Mouse (Mus musculus) CH12.LX (cell line): ENCODE measurements around the gene Enkur. TPM values are rescaled to one million over a fixed set of nuclear protein-coding genes. Genes with fewer than 3 reads are reported as not detected.

Source experiments
- DNase-seq: peaks from one replicate; pipeline ENCODE4 v3.0.0-alpha.2; 2013; ENCODE audit errors: extremely low read depth
- H3K27ac ChIP-seq: 2 replicates; pipeline ENCODE4 v1.5.1; 2012; ENCODE audit warnings: low read depth, mild to moderate bottlenecking, control low read depth, moderate library complexity; ENCODE audit not compliant: insufficient read depth
- H3K27me3 ChIP-seq: replicated peaks from 2 replicates; pipeline ENCODE3; 2012; ENCODE audit warnings: inconsistent platforms
- H3K36me3 ChIP-seq, 2 experiments: replicated peaks in 1 of 2; 2 replicates each; pipeline versions ENCODE3 to v1.6.1; 2012; ENCODE audit warnings: inconsistent platforms in 1 of 2, low read length in 1 of 2, mild to moderate bottlenecking in 1 of 2, mixed read lengths in 1 of 2, moderate library complexity in 1 of 2; ENCODE audit not compliant: control insufficient read depth in 1 of 2, insufficient read depth in 1 of 2
- H3K4me1 ChIP-seq, 2 experiments: 2 replicates each; pipeline ENCODE4 v1.6.1; 2012; ENCODE audit warnings: inconsistent platforms in 1 of 2, moderate library complexity in 1 of 2; ENCODE audit not compliant: insufficient read depth in 2 of 2, control insufficient read depth in 1 of 2
- H3K4me2 ChIP-seq: 2 replicates; pipeline ENCODE4 v1.6.1; 2012; ENCODE audit warnings: low read depth, mild to moderate bottlenecking, control low read depth; ENCODE audit not compliant: poor library complexity, insufficient read depth, severe bottlenecking
- H3K4me3 ChIP-seq, 3 experiments: fragments of 150-350 bp in 1 of 3; sonication (generic) in 1 of 3; replicated peaks in 1 of 3; 2 replicates each; pipeline versions ENCODE3 to v1.5.1; 2011 to 2012; ENCODE audit warnings: low read depth in 2 of 3, low read length in 2 of 3, mild to moderate bottlenecking in 2 of 3, moderate library complexity in 2 of 3, control low read depth in 1 of 3, improper control_type of control experiment in 1 of 3, inconsistent platforms in 1 of 3, mixed read lengths in 1 of 3; ENCODE audit not compliant: poor library complexity in 1 of 3
- H3K79me2 ChIP-seq: replicated peaks from 2 replicates; pipeline ENCODE4 v1.6.1; 2012; ENCODE audit warnings: mild to moderate bottlenecking, moderate library complexity; ENCODE audit not compliant: control insufficient read depth, poor library complexity, insufficient read depth, severe bottlenecking; ENCODE audit errors: extremely low read depth
- H3K9ac ChIP-seq: 2 replicates; pipeline ENCODE4 v1.6.1; 2012; ENCODE audit warnings: low read depth, mild to moderate bottlenecking, control low read depth, moderate library complexity; ENCODE audit not compliant: insufficient read depth
- H3K9me3 ChIP-seq: replicated peaks from 2 replicates; pipeline ENCODE3; 2012; ENCODE audit warnings: low read length, inconsistent platforms, mixed read lengths
- CHD2 ChIP-seq: IDR thresholded peaks from 2 replicates; pipeline ENCODE4 v1.6.1; 2011; ENCODE audit warnings: low read length, improper control_type of control experiment
- E2F4 ChIP-seq: IDR thresholded peaks from 2 replicates; pipeline ENCODE4 v1.6.1; 2011; ENCODE audit warnings: low read depth, low read length, improper control_type of control experiment; ENCODE audit not compliant: insufficient replicate concordance
- ELF1 ChIP-seq: IDR thresholded peaks from 2 replicates; pipeline ENCODE4 v1.6.1; 2014; ENCODE audit warnings: low read depth, mild to moderate bottlenecking, inconsistent platforms, low read length, improper control_type of control experiment
- IRF4 ChIP-seq: IDR thresholded peaks from 2 replicates; pipeline ENCODE4 v1.6.1; 2014; ENCODE audit warnings: low read depth, mild to moderate bottlenecking, inconsistent platforms, low read length, improper control_type of control experiment
- JUN ChIP-seq: IDR thresholded peaks from 2 replicates; pipeline ENCODE4 v1.6.1; 2011; ENCODE audit warnings: low read depth, mild to moderate bottlenecking, low read length, improper control_type of control experiment, moderate library complexity; ENCODE audit not compliant: insufficient read depth
- MAFK ChIP-seq: IDR thresholded peaks from 2 replicates; pipeline ENCODE4 v1.6.1; 2011; ENCODE audit warnings: low read length, improper control_type of control experiment; ENCODE audit not compliant: insufficient replicate concordance
- MAX ChIP-seq: IDR thresholded peaks from 2 replicates; pipeline ENCODE4 v1.6.1; 2011; ENCODE audit warnings: low read length, improper control_type of control experiment
- MEF2A ChIP-seq: IDR thresholded peaks from 2 replicates; pipeline ENCODE4 v1.6.1; 2014; ENCODE audit warnings: low read depth, mild to moderate bottlenecking, inconsistent platforms, low read length, improper control_type of control experiment, borderline replicate concordance
- MXI1 ChIP-seq: IDR thresholded peaks from 2 replicates; pipeline ENCODE4 v1.6.1; 2011; ENCODE audit warnings: mild to moderate bottlenecking, low read depth, low read length, improper control_type of control experiment
- MYC ChIP-seq: IDR thresholded peaks from 2 replicates; pipeline ENCODE4 v1.6.1; 2011; ENCODE audit warnings: low read depth, mild to moderate bottlenecking, improper control_type of control experiment, low read length
- RCOR1 ChIP-seq: conservative IDR thresholded peaks from 2 replicates; pipeline ENCODE4 v1.6.1; 2012; ENCODE audit warnings: low read depth, mild to moderate bottlenecking, inconsistent platforms, low read length, improper control_type of control experiment
- SMC3 ChIP-seq: IDR thresholded peaks from 2 replicates; pipeline ENCODE4 v1.6.1; 2011; ENCODE audit warnings: low read depth, low read length, improper control_type of control experiment
- UBTF ChIP-seq: IDR thresholded peaks from 2 replicates; pipeline ENCODE4 v1.6.1; 2012; ENCODE audit warnings: low read depth, mild to moderate bottlenecking, inconsistent platforms, low read length, improper control_type of control experiment, moderate library complexity
- ZNF384 ChIP-seq: IDR thresholded peaks from 2 replicates; pipeline ENCODE4 v1.6.1; 2012; ENCODE audit warnings: low read depth, low read length, improper control_type of control experiment, inconsistent platforms
- dilution Hi-C: fragments of 300-500 bp; cut with MboI; formaldehyde crosslinking; loops from 2 replicates; pipeline ENCODE4 v1.14.3; 2020; ENCODE audit warnings: low sequenced_read_pairs; ENCODE audit not compliant: extremely low pct_unique_long_range_greater_than_20kb, extremely low pct_ligation_motif_present
- in situ Hi-C: fragments of 300-500 bp; cut with MboI; formaldehyde crosslinking; loops from 3 replicates; pipeline ENCODE4 v1.14.3; 2019; ENCODE audit warnings: low sequenced_read_pairs, low pct_ligation_motif_present, low pct_unique_long_range_greater_than_20kb, mixed read lengths
- polyA plus RNA-seq: library from polyadenylated mRNA; unstranded; fragments of >175 nt; gene quantifications from 2 replicates; pipeline ENCODE4 v1.2.1, GENCODE M21; 2012; ENCODE audit warnings: low read depth; ENCODE audit not compliant: insufficient read length
- total RNA-seq, 2 experiments: library from RNA; depleted of rRNA; stranded (reverse); fragments of 300-350 nt in 1 of 2; fragments of >200 nt in 1 of 2; gene quantifications; 2 replicates each; pipeline ENCODE4 v1.2.3; 2012 to 2014

The Enkur gene
- total and polyA plus RNA-seq, 3 experiments: 0.13 to 0.64 (median 0.39) TPM

GRCm38 (mm10) chr2:21235844-21236386 is 30.8 kb upstream of the Enkur start:
- H3K27me3 ChIP-seq: no peaks in the 10 kb centered on the region
- H3K79me2 ChIP-seq: no peaks in the 10 kb centered on the region
- peaks cover 4 to 8% of the 10 kb centered on the region in 2 experiments; a peak in 2 of 4 replicates for H3K4me1 ChIP-seq
- in situ Hi-C loops (no loop called here), dilution Hi-C loops (no loop called here)
- H3K36me3 ChIP-seq: no peaks in the 10 kb centered on the region
- H3K9me3 ChIP-seq: no peaks in the 10 kb centered on the region
- DNase-seq: no peak
- no peak overlapping the region for H3K9ac ChIP-seq
- no peak overlapping the region for H3K27ac ChIP-seq
- TF ChIP-seq ELF1 (no peak), RCOR1 (no peak), MYC (no peak), SMC3 (no peak), UBTF (no peak), MEF2A (no peak), ZNF384 (no peak), MXI1 (no peak), E2F4 (no peak)
- H3K4me3 ChIP-seq: no peak overlapping the region
- H3K4me2 ChIP-seq: no peak overlapping the region

DNA sequence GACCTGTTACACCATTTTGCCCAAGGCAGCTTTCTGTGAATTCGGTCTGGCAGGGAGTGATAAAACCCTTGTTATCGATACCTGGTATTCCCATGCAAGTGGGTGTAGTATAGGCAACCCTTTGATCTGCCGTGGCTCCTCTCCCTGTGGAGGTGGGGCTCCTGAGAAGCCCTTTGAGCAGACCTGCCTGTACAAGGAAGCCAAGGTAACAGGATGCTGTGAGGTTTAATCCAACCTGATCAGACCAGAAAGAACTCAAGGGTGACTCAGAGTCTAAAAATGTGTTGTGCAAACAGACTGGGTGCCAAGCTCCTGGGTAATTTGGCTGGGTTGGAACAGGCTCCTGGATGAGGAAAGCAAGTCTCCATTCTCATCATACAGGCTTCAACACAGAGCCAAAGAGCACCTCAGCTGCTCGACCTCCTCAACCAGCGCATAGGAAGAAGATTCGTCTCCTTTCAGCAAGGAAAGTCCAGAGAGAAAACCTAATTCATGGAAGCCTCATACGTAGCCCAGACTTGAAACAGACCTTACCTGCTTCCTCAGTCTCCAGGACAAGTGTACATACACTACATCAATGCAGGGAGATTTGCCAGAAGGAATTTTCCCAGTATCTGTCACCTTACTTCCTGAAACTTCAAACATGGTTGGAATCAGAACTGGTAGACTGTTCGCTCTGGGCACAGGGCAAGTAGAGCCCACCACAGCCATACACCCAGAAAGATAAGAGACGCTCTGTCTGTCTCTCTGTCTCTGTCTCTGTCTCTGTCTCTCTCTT is 29.9 kb upstream of the Enkur start:
- no peak for DNase-seq
- Histone ChIP-seq H3K27ac (no peak overlapping the region), H3K4me3 (no peak overlapping the region), H3K36me3 (no peaks in the 10 kb centered on the region), H3K79me2 (no peaks in the 10 kb centered on the region), H3K27me3 (no peaks in the 10 kb centered on the region), H3K9ac (no peak overlapping the region), H3K4me1 (peaks cover 4 to 15% of the 10 kb centered on the region in 2 experiments; a peak in 3 of 4 replicates), H3K9me3 (no peaks in the 10 kb centered on the region), H3K4me2 (no peak overlapping the region)
- dilution Hi-C loops (no loop called here), in situ Hi-C loops (no loop called here)
- TF ChIP-seq RCOR1: no peak
- no peak for TF ChIP-seq MAFK
- TF ChIP-seq SMC3: no peak
- TF ChIP-seq CHD2: no peak
- no peak for TF ChIP-seq MAX
- TF ChIP-seq JUN: no peak
- no peak for TF ChIP-seq IRF4
